Mouse (Mus musculus): ENCODE results near the gene Ttll3. TPM values are rescaled to one million over a fixed set of nuclear protein-coding genes. Genes with fewer than 3 reads are reported as not detected.

The Ttll3 gene
- polyA plus RNA-seq, 1 experiment from 2014 or later, result 2.5 TPM

DNA sequence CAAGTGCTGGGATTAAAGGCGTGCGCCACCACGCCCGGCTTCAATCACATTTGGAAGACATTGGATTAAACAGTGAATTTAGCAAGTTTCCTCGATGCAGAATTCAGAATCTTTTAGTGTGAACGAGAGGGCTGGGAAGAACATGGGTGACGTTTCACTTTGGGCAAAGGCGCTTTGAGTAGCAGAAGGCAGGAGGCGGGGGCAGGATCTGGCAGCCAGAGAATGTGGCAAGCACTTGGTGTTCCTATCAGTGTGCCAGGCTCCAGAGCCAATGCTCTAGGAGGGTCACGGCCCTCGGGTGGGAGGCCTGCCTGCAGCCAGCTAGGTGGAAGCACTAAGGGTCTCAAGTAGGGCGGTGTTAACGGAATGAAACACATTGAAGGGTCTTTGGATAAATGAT is 13.0 kb downstream of the Ttll3 start:
- Histone ChIP-seq H3K4me3 (ENCODE audit: low read depth, low read length) (no peak overlapping the region), H3K9me3 (replicated peaks; ENCODE audit: control insufficient read depth, low read length) (no peaks in the 10 kb centered on the region), H3K9ac (ENCODE audit: low read length) (no peak overlapping the region), H3K27ac (ENCODE audit: low read depth, low read length) (no peak overlapping the region), H3K27me3 (replicated peaks; ENCODE audit: control insufficient read depth, insufficient read depth, low read length) (no peaks in the 10 kb centered on the region), H3K4me1 (ENCODE audit: control insufficient read depth, insufficient read depth, low read length) (no peaks in the 10 kb centered on the region), H3K36me3 (ENCODE audit: control insufficient read depth, insufficient read depth, low read length) (peaks cover 9% of the 10 kb centered on the region; the same call in 1 of the 2 replicates), H3K4me2 (ENCODE audit: low read length) (no peak overlapping the region)
- WGBS, result 92% methylated on average over 13 of the region's 13 CpGs
- no peak for DNase-seq (ENCODE audit: low spot score)
- ATAC-seq, result no peak

GRCm38 (mm10) chr6:113404649-113405448 is 15.8 kb downstream of the Ttll3 start:
- 0 out of 2 replicates have a peak, but pooled peaks cover 7% of the 10 kb centered on the region for H3K36me3 ChIP-seq (ENCODE audit: control insufficient read depth, insufficient read depth, low read length)
- H3K9ac ChIP-seq (ENCODE audit: low read length), result no peak overlapping the region
- 81% methylated on average over 12 of the region's 12 CpGs for WGBS
- no peaks in the 10 kb centered on the region for H3K27me3 ChIP-seq (replicated peaks; ENCODE audit: control insufficient read depth, insufficient read depth, low read length)
- ATAC-seq (no peak), DNase-seq (ENCODE audit: low spot score) (no peak)
- H3K9me3 ChIP-seq (replicated peaks; ENCODE audit: control insufficient read depth, low read length), result no peaks in the 10 kb centered on the region
- H3K4me3 ChIP-seq (ENCODE audit: low read depth, low read length), result no peak overlapping the region
- no peak overlapping the region for H3K4me2 ChIP-seq (ENCODE audit: low read length)
- no peak overlapping the region for H3K27ac ChIP-seq (ENCODE audit: low read depth, low read length)
- no peaks in the 10 kb centered on the region for H3K4me1 ChIP-seq (ENCODE audit: control insufficient read depth, insufficient read depth, low read length)

DNA sequence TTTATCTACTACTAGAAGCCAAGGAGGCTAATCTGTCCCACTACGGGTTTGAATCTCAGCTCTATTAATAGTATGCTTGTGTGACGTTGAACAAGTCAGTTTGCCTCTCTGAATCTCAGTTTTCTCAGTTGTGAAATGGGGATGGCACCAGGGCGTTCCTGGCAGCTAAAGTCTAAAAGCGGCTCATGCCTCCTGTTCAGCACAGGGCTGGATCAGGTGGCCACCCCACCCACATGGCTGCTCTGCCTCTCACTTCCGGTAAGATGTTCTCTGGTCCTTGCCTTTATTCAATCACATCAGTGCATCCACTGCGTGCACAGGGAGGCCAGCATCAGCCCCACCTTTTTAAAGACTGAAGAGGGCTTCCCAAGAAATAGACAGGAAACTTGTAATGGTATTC is 16.4 kb downstream of the Ttll3 start:
- Histone ChIP-seq H3K36me3 (ENCODE audit: control insufficient read depth, insufficient read depth, low read length) (0 out of 2 replicates have a peak, but pooled peaks cover 7% of the 10 kb centered on the region), H3K4me2 (ENCODE audit: low read length) (no peak overlapping the region), H3K27me3 (replicated peaks; ENCODE audit: control insufficient read depth, insufficient read depth, low read length) (no peaks in the 10 kb centered on the region), H3K9ac (ENCODE audit: low read length) (no peak overlapping the region), H3K4me3 (ENCODE audit: low read depth, low read length) (no peak overlapping the region), H3K27ac (ENCODE audit: low read depth, low read length) (no peak overlapping the region), H3K4me1 (ENCODE audit: control insufficient read depth, insufficient read depth, low read length) (no peaks in the 10 kb centered on the region), H3K9me3 (replicated peaks; ENCODE audit: control insufficient read depth, low read length) (no peaks in the 10 kb centered on the region)
- DNase-seq (ENCODE audit: low spot score) (no peak), ATAC-seq (no peak)
- 89% methylated on average over 6 of the region's 6 CpGs for WGBS

DNA sequence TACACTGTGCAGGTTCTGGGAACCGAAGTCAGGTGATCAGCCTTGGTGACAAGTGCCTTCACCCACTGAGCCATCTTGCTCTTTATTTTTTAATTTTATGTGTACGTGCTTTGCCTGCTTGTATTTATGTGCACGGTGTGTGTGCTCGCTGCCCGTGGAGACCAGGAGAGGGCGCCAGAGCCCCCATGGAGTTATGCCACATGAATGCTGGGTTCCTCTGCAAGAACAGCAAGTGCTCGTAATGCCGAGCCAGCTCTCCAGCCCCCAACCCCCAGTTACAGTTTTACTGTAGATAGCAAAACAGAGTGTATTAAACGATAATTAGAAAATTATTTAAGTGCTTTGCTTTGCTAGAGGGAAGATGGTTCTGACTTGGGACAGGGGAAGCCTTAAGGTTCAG is 17.6 kb downstream of the Ttll3 start:
- no peaks in the 10 kb centered on the region for H3K27me3 ChIP-seq (replicated peaks; ENCODE audit: control insufficient read depth, insufficient read depth, low read length)
- 78% methylated on average over 9 of the region's 9 CpGs for WGBS
- ATAC-seq (no peak), DNase-seq (ENCODE audit: low spot score) (no peak)
- no peaks in the 10 kb centered on the region for H3K9me3 ChIP-seq (replicated peaks; ENCODE audit: control insufficient read depth, low read length)
- H3K4me2 ChIP-seq (ENCODE audit: low read length), result no peak overlapping the region
- H3K36me3 ChIP-seq (ENCODE audit: control insufficient read depth, insufficient read depth, low read length), result 0 out of 2 replicates have a peak, but pooled peaks cover 7% of the 10 kb centered on the region
- H3K9ac ChIP-seq (ENCODE audit: low read length), result no peak overlapping the region
- H3K27ac ChIP-seq (ENCODE audit: low read depth, low read length), result no peak overlapping the region
- H3K4me1 ChIP-seq (ENCODE audit: control insufficient read depth, insufficient read depth, low read length), result no peaks in the 10 kb centered on the region
- no peak overlapping the region for H3K4me3 ChIP-seq (ENCODE audit: low read depth, low read length)

DNA sequence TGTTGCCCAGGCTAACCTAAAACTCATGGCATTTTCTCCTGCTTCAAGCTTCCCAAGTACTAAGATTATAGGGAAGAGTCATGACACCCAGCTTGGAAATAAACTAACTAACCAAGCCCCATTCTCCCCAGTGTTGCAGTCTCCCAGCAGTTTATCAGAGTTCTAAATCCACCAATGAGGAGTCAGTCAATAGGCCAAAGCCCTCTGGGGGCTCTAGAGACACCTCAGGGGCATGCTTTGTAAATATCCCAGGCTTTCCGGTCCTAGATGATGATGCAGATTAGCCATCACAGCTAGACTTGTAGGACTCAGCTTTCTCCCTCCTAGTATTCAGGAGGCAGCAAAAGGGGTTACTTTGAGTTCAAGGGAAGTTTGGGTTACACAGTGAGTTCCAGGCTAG is 20.9 kb downstream of the Ttll3 start:
- 84% methylated on average over 1 of the region's 1 CpGs for WGBS
- no peak overlapping the region for H3K4me2 ChIP-seq (ENCODE audit: low read length)
- no peak overlapping the region for H3K4me3 ChIP-seq (ENCODE audit: low read depth, low read length)
- no peak overlapping the region for H3K27ac ChIP-seq (ENCODE audit: low read depth, low read length)
- H3K36me3 ChIP-seq (ENCODE audit: control insufficient read depth, insufficient read depth, low read length), result peaks cover 23% of the 10 kb centered on the region
- no peak for ATAC-seq
- no peak overlapping the region for H3K9ac ChIP-seq (ENCODE audit: low read length)
- DNase-seq (ENCODE audit: low spot score), result no peak
- no peaks in the 10 kb centered on the region for H3K4me1 ChIP-seq (ENCODE audit: control insufficient read depth, insufficient read depth, low read length)
- H3K27me3 ChIP-seq (replicated peaks; ENCODE audit: control insufficient read depth, insufficient read depth, low read length), result no peaks in the 10 kb centered on the region
- H3K9me3 ChIP-seq (replicated peaks; ENCODE audit: control insufficient read depth, low read length), result no peaks in the 10 kb centered on the region

GRCm38 (mm10) chr6:113416416-113416815 is 27.4 kb downstream of the Ttll3 start:
- no peak for ATAC-seq
- Histone ChIP-seq H3K27ac (ENCODE audit: low read depth, low read length) (no peak overlapping the region), H3K4me1 (ENCODE audit: control insufficient read depth, insufficient read depth, low read length) (peaks cover 11% of the 10 kb centered on the region; the same call in 1 of the 2 replicates), H3K27me3 (replicated peaks; ENCODE audit: control insufficient read depth, insufficient read depth, low read length) (no peaks in the 10 kb centered on the region), H3K4me2 (ENCODE audit: low read length) (no peak overlapping the region), H3K36me3 (ENCODE audit: control insufficient read depth, insufficient read depth, low read length) (peaks cover 24% of the 10 kb centered on the region), H3K9ac (ENCODE audit: low read length) (no peak overlapping the region), H3K9me3 (replicated peaks; ENCODE audit: control insufficient read depth, low read length) (no peaks in the 10 kb centered on the region), H3K4me3 (ENCODE audit: low read depth, low read length) (no peak overlapping the region)
- DNase-seq (ENCODE audit: low spot score), result no peak
- 85% methylated on average over 5 of the region's 5 CpGs for WGBS

DNA sequence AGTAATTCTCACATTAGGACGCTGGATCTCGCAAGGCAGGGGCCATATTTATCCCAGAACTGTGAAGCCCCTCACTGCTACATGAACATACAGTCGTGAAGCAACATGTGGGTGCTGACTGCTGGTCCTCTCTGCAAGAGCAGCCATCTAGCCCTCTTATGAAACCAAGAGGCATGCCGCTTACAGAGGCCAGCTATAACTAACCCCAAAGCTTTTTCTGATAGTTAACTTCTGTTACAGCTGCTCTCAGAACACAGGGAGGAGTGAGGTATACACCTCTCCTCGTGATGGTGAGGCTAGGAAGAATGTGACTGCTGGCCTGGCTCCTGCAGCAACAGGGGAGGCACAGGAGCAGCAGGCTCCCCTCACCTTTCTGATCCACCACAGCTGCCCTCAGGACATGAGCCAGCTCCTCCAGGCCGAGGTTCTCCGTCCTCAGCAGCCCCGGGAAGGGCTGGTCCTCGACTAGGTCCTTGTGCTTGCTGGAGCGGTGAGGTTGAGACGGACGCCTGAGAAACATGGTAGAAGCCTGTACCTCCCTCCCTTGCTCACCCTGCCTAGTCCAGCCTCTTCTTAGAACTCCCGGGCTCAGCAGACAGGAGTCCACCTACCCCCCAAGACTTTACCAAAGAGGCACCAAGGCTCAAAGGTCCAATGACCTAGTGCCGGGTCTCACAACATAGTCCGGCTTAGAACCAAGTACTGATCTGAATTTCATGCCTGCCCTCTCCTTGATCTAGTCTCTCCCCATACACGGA is 29.6 kb downstream of the Ttll3 start:
- H3K36me3 ChIP-seq (ENCODE audit: control insufficient read depth, insufficient read depth, low read length), result peaks cover 21% of the 10 kb centered on the region
- H3K4me1 ChIP-seq (ENCODE audit: control insufficient read depth, insufficient read depth, low read length), result peaks cover 11% of the 10 kb centered on the region; the same call in 1 of the 2 replicates
- 13% methylated on average over 16 of the region's 16 CpGs for WGBS
- DNase-seq (ENCODE audit: low spot score), result peak; percentile 24
- H3K27me3 ChIP-seq (replicated peaks; ENCODE audit: control insufficient read depth, insufficient read depth, low read length), result no peaks in the 10 kb centered on the region
- H3K9ac ChIP-seq (ENCODE audit: low read length), result peak overlapping the region; percentile 69
- H3K4me2 ChIP-seq (ENCODE audit: low read length), result peak overlapping the region; percentile 75
- H3K27ac ChIP-seq (ENCODE audit: low read depth, low read length), result no peak overlapping the region
- H3K9me3 ChIP-seq (replicated peaks; ENCODE audit: control insufficient read depth, low read length), result no peaks in the 10 kb centered on the region
- peak overlapping the region; percentile 47 for H3K4me3 ChIP-seq (ENCODE audit: low read depth, low read length)
- ATAC-seq, result peak; percentile 58

DNA sequence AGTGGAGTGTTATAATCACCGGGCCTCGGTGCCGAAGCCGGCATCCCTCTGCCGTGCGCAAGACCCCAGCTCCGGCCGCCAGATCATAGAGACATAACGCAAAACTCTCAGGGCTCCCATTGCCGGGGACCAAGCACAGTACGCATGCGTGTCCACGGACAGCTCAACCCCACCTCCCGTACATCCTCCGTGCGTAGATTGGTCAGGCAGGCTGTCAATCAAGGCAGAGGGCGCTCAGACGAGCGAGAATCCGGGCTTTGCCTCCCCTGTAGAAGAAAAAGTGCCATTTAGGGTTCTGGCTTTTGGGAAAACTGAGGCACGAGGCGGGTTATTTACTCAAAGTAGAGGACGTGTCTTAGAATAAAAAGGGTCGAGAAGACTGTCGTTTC is 30.1 kb downstream of the Ttll3 start, which contains the start of gene Rpusd3:
Gene Rpusd3 (minus strand): TSS at position 142 of the 389 bp plus-strand sequence.
- H3K27ac ChIP-seq (ENCODE audit: low read depth, low read length), result no peak within 1 kb of the TSS
- DNase-seq (ENCODE audit: low spot score) (peak; percentile 99), ATAC-seq (peak; percentile 99)
- peak within 1 kb of the TSS; percentile 75 for H3K4me2 ChIP-seq (ENCODE audit: low read length)
- WGBS, result under 1% methylated on average over 25 of the region's 25 CpGs
- H3K36me3 ChIP-seq (ENCODE audit: control insufficient read depth, insufficient read depth, low read length), result peaks cover 16% of the 10 kb centered on the region
- H3K4me3 ChIP-seq (ENCODE audit: low read depth, low read length), result peak within 1 kb of the TSS; percentile 47
- peaks cover 11% of the 10 kb centered on the region; the same call in 1 of the 2 replicates for H3K4me1 ChIP-seq (ENCODE audit: control insufficient read depth, insufficient read depth, low read length)
- no peaks in the 10 kb centered on the region for H3K27me3 ChIP-seq (replicated peaks; ENCODE audit: control insufficient read depth, insufficient read depth, low read length)
- peak within 1 kb of the TSS; percentile 69 for H3K9ac ChIP-seq (ENCODE audit: low read length)
- no peaks in the 10 kb centered on the region for H3K9me3 ChIP-seq (replicated peaks; ENCODE audit: control insufficient read depth, low read length)
